Mouse (Mus musculus): Measurements from ENCODE around the gene Igfals.
A peak's percentile ranks its signal among the peaks of the same experiment; 100 is the strongest.

Igfals gene

GRCm38 (mm10) chr17:24861785-24862184, 4.0 kb upstream of the Igfals start:
- DNase-seq (ENCODE audit: low read depth, low spot score), result no peak

GRCm38 (mm10) chr17:24867914-24868313, 2.1 kb downstream of the Igfals start:
- no peak for DNase-seq (ENCODE audit: low read depth, low spot score)

- no peak for DNase-seq (ENCODE audit: low read depth, low spot score)
Measured at GRCm38 (mm10) chr17:24873695-24874404, 8.1 kb downstream of the Igfals start.

DNA sequence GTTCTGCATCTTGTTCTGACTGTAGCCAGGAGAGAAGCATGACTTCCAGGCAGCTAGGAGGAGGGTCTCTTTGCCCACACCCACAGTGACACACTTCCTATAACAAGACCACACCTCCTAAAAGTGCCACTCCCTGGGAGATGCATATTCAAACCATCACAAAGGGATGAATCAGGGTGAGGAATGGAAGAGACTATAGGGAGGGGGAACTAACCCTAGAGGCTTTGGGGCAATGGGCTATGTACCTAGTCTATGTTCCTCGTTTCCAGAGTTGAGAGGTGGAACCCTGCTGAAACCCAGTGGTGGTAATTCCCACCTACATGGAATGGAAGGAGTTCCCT, 8.6 kb downstream of the Igfals start:
- DNase-seq (ENCODE audit: low read depth, low spot score), result no peak

DNA sequence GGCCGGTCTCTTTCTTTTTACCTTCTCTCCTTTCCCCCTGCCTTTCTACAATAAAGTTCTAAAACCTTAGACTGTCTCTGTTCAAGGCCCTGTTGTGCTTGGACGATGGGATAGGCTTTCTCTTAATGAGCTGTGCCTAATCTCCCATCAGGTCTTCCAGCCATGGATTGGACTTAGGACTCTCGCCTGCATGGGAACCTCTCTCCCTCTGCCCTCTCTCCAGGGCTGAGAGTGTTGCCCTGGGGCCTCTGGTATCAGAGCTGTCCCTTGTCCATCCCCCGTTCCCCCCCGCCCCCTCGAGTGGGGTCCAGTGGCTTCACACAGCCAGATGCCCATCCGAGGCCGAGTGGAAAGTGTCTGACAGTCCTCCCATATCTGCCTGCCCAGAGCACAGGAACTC, 9.2 kb downstream of the Igfals start:
- DNase-seq (ENCODE audit: low read depth, low spot score), result no peak

GRCm38 (mm10) chr17:24877336-24878116, 11.7 kb downstream of the Igfals start:
- no peak for DNase-seq (ENCODE audit: low read depth, low spot score)

DNA sequence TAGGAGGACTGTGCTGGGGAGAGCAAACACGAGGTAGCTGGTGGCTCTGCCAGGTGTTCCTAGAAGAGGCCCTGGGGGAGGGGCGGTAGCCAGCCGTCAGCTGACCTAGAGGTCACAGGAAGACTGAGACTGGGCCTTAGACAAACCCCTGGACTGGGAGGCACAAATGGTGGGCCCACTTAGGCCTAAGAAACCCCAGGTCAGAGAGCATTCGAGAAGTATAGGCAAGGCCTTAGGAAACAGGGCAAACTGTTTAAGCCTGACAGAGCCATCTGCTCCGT, 12.3 kb downstream of the Igfals start:
- no peak for DNase-seq (ENCODE audit: low read depth, low spot score)

DNA sequence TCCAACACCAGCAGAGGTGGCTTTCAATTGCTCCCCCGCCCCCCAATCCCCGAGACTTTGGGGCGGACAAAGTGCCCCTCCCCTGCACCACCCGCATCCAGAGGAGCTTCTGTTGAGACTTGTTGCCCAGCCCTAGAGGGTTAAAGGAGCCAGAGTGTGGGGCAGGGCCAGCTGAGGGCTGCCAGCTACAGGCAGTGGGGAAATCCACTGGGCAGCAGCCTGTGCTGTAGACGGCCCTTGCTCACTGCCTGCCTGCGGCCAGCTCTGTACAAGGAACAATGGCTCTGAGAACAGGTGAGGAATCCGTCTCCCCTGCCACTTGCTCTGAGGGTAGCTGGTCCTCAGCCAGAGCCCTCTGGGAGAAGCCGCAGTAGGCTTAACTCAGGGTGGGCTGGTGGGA, 12.7 kb downstream of the Igfals start:
- DNase-seq (ENCODE audit: low read depth, low spot score), result no peak

DNA sequence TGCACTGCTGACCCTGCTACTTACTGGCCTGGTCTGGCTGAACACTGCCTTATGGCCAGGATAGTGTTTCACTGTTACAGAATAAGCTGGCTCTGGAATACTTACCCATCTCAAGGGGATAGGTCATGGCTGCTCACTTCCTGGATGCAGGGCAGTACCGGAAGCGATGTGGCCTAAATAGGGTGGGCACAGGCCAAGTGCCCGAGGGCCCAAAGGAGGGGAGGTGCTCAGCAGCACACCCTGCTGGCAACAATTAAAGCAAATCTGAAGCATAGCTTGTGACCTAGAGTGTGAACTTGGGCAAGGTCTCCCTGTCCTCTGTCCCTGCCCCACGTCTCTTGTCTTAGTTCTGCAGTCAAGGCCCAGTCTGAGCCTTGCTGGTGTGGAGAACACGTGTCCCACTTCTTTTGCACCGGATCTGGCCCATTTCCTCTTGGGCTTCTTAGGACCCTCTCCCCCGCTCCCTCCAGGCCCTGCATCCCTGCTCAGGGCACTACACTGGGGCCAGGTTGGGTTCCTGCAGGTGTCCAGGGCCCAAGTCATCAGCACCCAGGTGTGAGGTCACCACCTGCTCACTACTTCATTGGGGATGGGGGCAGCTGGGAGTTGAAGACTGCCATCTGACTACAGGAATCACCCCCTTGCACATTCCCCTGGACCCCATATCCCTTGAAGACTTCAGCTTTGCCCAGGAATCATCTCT, 16.1 kb downstream of the Igfals start:
- no peak for DNase-seq (ENCODE audit: low read depth, low spot score)

GRCm38 (mm10) chr17:24884391-24884790, 18.6 kb downstream of the Igfals start:
- no peak for DNase-seq (ENCODE audit: low read depth, low spot score)

DNA sequence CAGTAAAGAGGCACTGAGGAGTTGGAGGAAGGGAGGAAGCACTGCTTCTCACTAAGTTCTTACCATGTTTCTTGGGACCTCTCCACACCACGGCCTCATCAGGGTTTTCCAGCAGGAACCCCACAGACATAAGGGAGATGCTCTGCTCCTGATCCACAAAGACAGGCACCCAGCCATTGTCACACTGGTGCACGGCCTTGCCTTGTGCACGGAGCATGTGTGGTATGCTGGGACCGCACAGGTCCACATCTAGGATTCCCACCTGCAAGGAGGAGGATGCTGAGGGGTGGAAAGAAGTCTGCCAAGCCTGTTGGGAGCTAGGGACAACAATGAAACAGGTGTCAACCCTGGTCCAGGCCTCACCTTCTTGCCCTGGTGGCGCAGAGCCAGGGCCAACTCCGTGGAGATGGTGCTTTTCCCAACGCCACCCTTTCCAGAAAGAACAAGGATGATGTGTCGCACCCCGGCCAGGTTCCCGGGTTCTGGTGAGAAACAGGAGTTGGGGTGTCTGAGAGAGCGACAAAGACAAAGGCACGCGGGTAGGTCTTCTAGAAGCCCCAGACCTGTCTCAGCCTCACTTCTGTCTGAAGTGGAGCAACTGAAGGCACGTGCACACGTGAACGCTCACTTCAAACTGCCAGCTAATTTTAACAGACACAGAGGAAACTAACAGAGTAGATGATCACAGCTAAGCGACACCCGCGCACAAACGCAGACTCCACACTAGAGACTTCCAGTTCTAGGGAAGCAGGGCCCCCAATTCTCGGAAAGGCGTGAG, 19.7 kb downstream of the Igfals start:
- no peak for DNase-seq (ENCODE audit: low read depth, low spot score)

GRCm38 (mm10) chr17:24886134-24886931, 20.5 kb downstream of the Igfals start, which contains the start of the genes Nubp2 and Spsb3:
Gene Nubp2 (minus strand): TSS chr17:24886349.
Gene Spsb3 (plus strand): TSS chr17:24886643.
- DNase-seq (ENCODE audit: low read depth, low spot score), result peak; percentile 96

DNA sequence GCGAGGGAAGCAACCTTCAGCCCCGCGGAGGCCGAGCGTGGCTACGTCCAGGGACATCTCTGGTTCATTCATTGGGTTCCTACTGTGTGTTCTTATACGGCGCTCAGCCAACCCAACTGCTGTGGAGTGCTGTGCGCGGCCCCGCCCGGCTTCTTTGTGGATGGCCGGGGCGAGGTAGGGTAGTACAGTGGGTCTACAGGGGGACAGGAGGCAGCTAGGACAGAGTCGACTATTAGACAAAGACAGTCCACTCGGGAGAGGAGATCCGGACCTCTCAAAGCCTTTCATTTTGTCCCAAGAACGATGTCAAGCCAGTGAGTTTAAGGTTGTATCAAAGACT, 21.1 kb downstream of the Igfals start:
- DNase-seq (ENCODE audit: low read depth, low spot score), result no peak

DNA sequence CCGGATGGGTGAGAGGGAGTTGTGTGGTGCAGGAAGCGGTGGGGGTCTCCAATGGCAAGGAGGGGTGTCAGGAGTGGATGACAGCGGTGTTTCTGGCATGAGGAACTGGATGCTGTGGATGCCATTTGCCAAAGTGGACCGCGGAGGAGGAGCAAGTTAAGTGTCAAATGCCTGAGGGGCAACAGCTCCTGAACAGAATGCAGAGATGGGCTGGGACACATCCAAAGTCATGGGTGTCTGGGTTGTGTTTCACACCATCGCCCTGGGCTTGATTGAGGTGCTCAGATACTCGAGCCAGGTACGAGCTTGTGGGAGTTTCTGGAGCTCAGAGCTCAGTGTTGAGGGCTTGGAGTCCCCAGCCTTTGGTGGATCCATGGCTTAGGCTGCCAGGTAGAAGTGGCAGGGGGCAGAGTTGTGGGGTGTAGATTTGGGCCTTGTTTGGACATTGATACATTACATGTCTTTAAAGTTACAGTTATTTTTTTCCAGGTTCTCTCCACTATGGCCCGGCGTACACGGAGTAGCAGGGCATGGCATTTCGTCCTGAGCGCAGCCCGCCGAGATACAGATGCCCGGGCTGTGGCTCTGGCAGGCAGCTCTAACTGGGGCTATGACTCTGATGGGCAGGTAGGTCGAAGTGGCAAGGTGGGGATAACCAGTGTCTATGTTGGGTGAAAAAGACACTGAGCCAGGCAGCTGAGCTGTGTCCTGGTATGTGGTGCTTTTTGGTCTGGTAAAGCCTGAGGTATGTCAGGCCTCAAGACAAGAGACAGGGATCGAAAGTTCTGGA, 21.7 kb downstream of the Igfals start:
- DNase-seq (ENCODE audit: low read depth, low spot score), result no peak

GRCm38 (mm10) chr17:24888862-24889261, 23.1 kb downstream of the Igfals start:
- DNase-seq (ENCODE audit: low read depth, low spot score), result no peak

DNA sequence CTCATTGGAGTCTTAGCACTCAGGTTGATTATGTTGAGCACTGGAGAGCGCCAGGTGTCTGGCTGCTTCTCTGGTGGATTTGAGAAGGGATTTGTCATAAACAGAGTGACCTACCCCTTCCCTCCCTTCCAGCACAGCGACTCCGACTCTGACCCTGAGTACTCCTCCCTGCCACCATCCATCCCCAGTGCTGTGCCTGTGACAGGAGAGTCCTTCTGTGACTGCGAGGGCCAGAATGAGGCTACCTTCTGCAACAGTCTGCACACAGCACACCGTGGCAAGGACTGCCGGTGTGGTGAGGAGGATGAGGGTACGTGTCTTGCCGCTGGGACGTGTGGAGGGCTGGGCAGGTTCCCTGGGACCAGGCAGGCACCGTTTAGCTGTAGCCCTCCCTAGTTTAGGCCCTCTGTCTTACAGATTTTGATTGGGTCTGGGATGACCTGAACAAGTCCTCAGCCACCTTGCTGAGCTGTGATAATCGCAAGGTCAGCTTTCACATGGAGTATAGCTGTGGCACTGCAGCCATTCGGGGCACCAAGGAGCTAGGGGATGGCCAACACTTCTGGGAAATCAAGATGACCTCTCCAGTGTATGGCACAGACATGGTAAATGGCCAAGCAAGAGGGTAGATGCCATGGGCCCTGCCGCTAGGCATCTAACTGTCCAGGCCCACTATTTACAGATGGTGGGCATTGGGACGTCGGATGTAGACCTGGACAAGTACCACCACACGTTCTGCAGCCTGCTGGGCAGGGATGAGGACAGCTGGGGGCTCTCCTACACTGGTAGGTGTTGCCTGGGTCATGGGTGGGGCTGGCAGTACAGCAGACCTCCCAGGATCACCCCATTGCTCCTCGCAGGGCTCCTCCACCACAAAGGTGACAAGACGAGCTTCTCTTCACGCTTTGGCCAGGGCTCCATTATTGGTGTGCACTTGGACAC, 24.6 kb downstream of the Igfals start:
- no peak for DNase-seq (ENCODE audit: low read depth, low spot score)

- no peak for DNase-seq (ENCODE audit: low read depth, low spot score)
Measured at GRCm38 (mm10) chr17:24891321-24891720, 25.5 kb downstream of the Igfals start.

DNA sequence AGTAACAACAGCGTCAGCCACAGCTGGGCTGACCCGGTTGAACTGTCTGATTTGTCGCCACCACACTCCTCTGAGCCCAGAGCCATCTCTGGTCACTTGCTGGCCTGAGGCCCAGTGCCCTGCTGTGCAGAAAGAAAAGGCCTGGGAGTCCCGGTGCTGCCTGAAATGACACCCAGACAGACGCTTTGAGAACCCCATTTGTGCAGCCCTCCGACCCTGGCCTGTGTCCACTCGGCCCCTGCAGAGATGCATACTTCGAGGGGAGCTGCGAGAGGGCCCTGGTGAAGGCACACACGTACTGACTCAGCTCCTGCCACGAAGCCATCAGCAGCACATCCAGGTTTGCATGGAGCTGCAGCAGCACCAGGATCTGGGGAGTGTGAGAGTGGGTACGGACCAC, 27.0 kb downstream of the Igfals start:
- no peak for DNase-seq (ENCODE audit: low read depth, low spot score)

DNA sequence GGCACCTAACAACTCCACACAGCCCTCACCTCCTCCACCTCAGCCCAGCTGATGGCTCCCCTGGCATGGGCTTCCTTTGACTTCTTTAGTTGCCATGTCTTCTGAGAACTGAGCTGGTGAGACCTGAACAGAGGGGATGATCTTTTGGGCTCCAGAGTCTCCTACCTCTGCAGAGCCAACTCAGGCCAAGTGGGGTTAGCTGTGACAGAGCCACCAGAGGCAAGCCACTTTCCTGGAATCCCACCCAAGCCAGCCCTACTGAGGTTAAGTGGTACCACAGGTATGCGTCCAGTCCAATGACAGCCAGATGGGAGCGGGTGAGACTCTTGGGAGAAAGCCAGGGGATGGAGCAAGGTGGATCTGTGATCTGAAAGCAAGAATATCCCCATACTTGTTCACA, 27.5 kb downstream of the Igfals start:
- DNase-seq (ENCODE audit: low read depth, low spot score), result no peak
